Mouse (Mus musculus): ENCODE results near the gene Nfkbib. TPM values are rescaled to one million over a fixed set of nuclear protein-coding genes. Genes with fewer than 3 reads are reported as not detected.

Nfkbib gene
- polyA plus RNA-seq, 1 experiment from 2014 or later = 62.9 TPM

GRCm38 (mm10) chr7:28719159-28719558 lies 48.2 kb downstream of the Nfkbib start:
- ATAC-seq (ENCODE audit: low FRiP score) = no peak
- no peaks in the 10 kb centered on the region for H3K9me3 ChIP-seq (ENCODE audit: control insufficient read depth, low read length)
- H3K27ac ChIP-seq = no peak overlapping the region
- H3K9ac ChIP-seq = no peak overlapping the region
- H3K4me2 ChIP-seq (replicated peaks) = no peak overlapping the region
- no peaks in the 10 kb centered on the region for H3K36me3 ChIP-seq (replicated peaks; ENCODE audit: control insufficient read depth, insufficient read depth)
- WGBS = 67% methylated on average over 4 of the region's 4 CpGs
- H3K4me3 ChIP-seq (replicated peaks; ENCODE audit: low read length) = no peak overlapping the region
- no peak for DNase-seq (ENCODE audit: low spot score)
- H3K27me3 ChIP-seq (ENCODE audit: control insufficient read depth, insufficient read depth, low read length) = no peaks in the 10 kb centered on the region
- 0 out of 2 replicates have a peak, but pooled peaks cover 9% of the 10 kb centered on the region for H3K4me1 ChIP-seq (replicated peaks; ENCODE audit: control insufficient read depth, insufficient read depth, low read length)

DNA sequence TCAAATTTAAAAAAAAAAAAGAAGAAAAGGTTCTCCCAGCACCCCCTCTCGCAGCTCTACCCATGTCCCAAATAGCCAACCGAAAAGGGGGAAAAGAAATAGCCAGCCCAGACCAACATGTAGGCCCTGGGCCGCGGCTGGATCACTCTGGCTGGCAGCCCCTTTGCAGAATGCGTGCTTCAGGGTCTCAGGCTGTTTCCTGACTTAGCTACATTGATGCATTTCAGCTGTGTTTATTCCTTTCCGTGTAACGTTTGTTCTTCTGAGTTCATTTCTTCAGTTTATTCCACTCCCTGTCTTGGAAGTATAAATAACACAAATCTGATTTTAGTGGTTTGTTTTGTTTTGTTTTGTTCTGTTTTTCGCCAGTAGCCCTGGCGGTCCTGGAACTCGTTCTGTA lies 49.6 kb downstream of the Nfkbib start:
- Histone ChIP-seq H3K4me3 (replicated peaks; ENCODE audit: low read length) (no peak overlapping the region), H3K4me2 (replicated peaks) (no peak overlapping the region), H3K9me3 (ENCODE audit: control insufficient read depth, low read length) (no peaks in the 10 kb centered on the region), H3K27me3 (ENCODE audit: control insufficient read depth, insufficient read depth, low read length) (no peaks in the 10 kb centered on the region), H3K36me3 (replicated peaks; ENCODE audit: control insufficient read depth, insufficient read depth) (no peaks in the 10 kb centered on the region), H3K27ac (no peak overlapping the region), H3K9ac (no peak overlapping the region), H3K4me1 (replicated peaks; ENCODE audit: control insufficient read depth, insufficient read depth, low read length) (0 out of 2 replicates have a peak, but pooled peaks cover 9% of the 10 kb centered on the region)
- no peak for ATAC-seq (ENCODE audit: low FRiP score)
- WGBS = 92% methylated on average over 10 of the region's 10 CpGs
- no peak for DNase-seq (ENCODE audit: low spot score)

GRCm38 (mm10) chr7:28716590-28717281 lies 50.6 kb downstream of the Nfkbib start, which contains the start of gene Fbxo17:
Fbxo17 (plus strand) TSS chr7:28716804.
- ATAC-seq (ENCODE audit: low FRiP score) = peak; percentile 53; the same call in 1 of the 2 replicates

GRCm38 (mm10) chr7:28715598-28715997 lies 51.7 kb downstream of the Nfkbib start:
- WGBS = 97% methylated on average over 2 of the region's 2 CpGs
- no peaks in the 10 kb centered on the region for H3K9me3 ChIP-seq (ENCODE audit: control insufficient read depth, low read length)
- H3K4me3 ChIP-seq (replicated peaks; ENCODE audit: low read length) = no peak overlapping the region
- no peak overlapping the region for H3K27ac ChIP-seq
- ATAC-seq (ENCODE audit: low FRiP score) = no peak
- no peak overlapping the region for H3K9ac ChIP-seq
- H3K4me2 ChIP-seq (replicated peaks) = no peak overlapping the region
- no peaks in the 10 kb centered on the region for H3K27me3 ChIP-seq (ENCODE audit: control insufficient read depth, insufficient read depth, low read length)
- H3K4me1 ChIP-seq (replicated peaks; ENCODE audit: control insufficient read depth, insufficient read depth, low read length) = 0 out of 2 replicates have a peak, but pooled peaks cover 9% of the 10 kb centered on the region
- DNase-seq (ENCODE audit: low spot score) = no peak
- H3K36me3 ChIP-seq (replicated peaks; ENCODE audit: control insufficient read depth, insufficient read depth) = no peaks in the 10 kb centered on the region

More at GRCm38 (mm10) chr7:28716590-28717281, 50.6 kb downstream of the Nfkbib start, which contains the start of gene Fbxo17:
- peak within 1 kb of the TSS; percentile 33 for H3K4me3 ChIP-seq (replicated peaks; ENCODE audit: low read length)
- no peak within 1 kb of the TSS for H3K27ac ChIP-seq
- H3K4me1 ChIP-seq (replicated peaks; ENCODE audit: control insufficient read depth, insufficient read depth, low read length) = 0 out of 2 replicates have a peak, but pooled peaks cover 9% of the 10 kb centered on the region
- peak within 1 kb of the TSS; percentile 54 for H3K9ac ChIP-seq
- H3K36me3 ChIP-seq (replicated peaks; ENCODE audit: control insufficient read depth, insufficient read depth) = no peaks in the 10 kb centered on the region
- H3K4me2 ChIP-seq (replicated peaks) = peak within 1 kb of the TSS; percentile 71
- DNase-seq (ENCODE audit: low spot score) = no peak
- WGBS = 3% methylated on average over 36 of the region's 36 CpGs
- no peaks in the 10 kb centered on the region for H3K27me3 ChIP-seq (ENCODE audit: control insufficient read depth, insufficient read depth, low read length)
- H3K9me3 ChIP-seq (ENCODE audit: control insufficient read depth, low read length) = no peaks in the 10 kb centered on the region

DNA sequence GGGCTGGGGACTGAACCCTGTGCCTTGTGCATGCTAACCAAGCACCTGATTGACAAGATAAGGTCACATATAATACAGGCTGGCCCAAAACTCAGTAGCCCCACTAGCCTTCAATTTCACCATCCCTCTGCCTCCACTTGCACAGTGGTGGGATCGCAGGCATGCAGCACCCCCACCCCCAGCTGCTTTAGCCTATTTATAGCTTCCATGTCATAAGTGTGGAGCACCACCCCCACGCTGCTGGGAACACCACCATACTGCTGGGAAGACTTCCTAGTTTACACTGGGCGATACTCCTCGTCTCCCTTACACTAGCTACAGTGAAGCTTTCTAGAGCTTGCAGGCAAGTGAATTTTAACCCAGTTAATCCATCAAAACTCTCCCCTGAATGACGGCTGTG lies 52.6 kb downstream of the Nfkbib start:
- DNase-seq (ENCODE audit: low spot score) (no peak), ATAC-seq (ENCODE audit: low FRiP score) (no peak)
- H3K9ac ChIP-seq = no peak overlapping the region
- H3K4me2 ChIP-seq (replicated peaks) = no peak overlapping the region
- H3K4me1 ChIP-seq (replicated peaks; ENCODE audit: control insufficient read depth, insufficient read depth, low read length) = 0 out of 2 replicates have a peak, but pooled peaks cover 9% of the 10 kb centered on the region
- H3K9me3 ChIP-seq (ENCODE audit: control insufficient read depth, low read length) = no peaks in the 10 kb centered on the region
- no peaks in the 10 kb centered on the region for H3K36me3 ChIP-seq (replicated peaks; ENCODE audit: control insufficient read depth, insufficient read depth)
- H3K4me3 ChIP-seq (replicated peaks; ENCODE audit: low read length) = no peak overlapping the region
- 83% methylated on average over 5 of the region's 5 CpGs for WGBS
- H3K27me3 ChIP-seq (ENCODE audit: control insufficient read depth, insufficient read depth, low read length) = no peaks in the 10 kb centered on the region
- H3K27ac ChIP-seq = no peak overlapping the region

- no peak overlapping the region for H3K27ac ChIP-seq
- H3K4me3 ChIP-seq (replicated peaks; ENCODE audit: low read length) = no peak overlapping the region
- H3K27me3 ChIP-seq (ENCODE audit: control insufficient read depth, insufficient read depth, low read length) = no peaks in the 10 kb centered on the region
- no peak overlapping the region for H3K9ac ChIP-seq
- H3K4me1 ChIP-seq (replicated peaks; ENCODE audit: control insufficient read depth, insufficient read depth, low read length) = no peaks in the 10 kb centered on the region
- WGBS = 61% methylated on average over 3 of the region's 3 CpGs
- DNase-seq (ENCODE audit: low spot score) (no peak), ATAC-seq (ENCODE audit: low FRiP score) (no peak)
- H3K4me2 ChIP-seq (replicated peaks) = no peak overlapping the region
- no peaks in the 10 kb centered on the region for H3K36me3 ChIP-seq (replicated peaks; ENCODE audit: control insufficient read depth, insufficient read depth)
- H3K9me3 ChIP-seq (ENCODE audit: control insufficient read depth, low read length) = no peaks in the 10 kb centered on the region
Measured at GRCm38 (mm10) chr7:28710962-28711361, 56.4 kb downstream of the Nfkbib start.

- no peaks in the 10 kb centered on the region for H3K4me1 ChIP-seq (replicated peaks; ENCODE audit: control insufficient read depth, insufficient read depth, low read length)
- no peak overlapping the region for H3K4me3 ChIP-seq (replicated peaks; ENCODE audit: low read length)
- ATAC-seq (ENCODE audit: low FRiP score) (no peak), DNase-seq (ENCODE audit: low spot score) (no peak)
- H3K27me3 ChIP-seq (ENCODE audit: control insufficient read depth, insufficient read depth, low read length) = no peaks in the 10 kb centered on the region
- no peak overlapping the region for H3K27ac ChIP-seq
- H3K4me2 ChIP-seq (replicated peaks) = no peak overlapping the region
- H3K9ac ChIP-seq = no peak overlapping the region
- H3K9me3 ChIP-seq (ENCODE audit: control insufficient read depth, low read length) = no peaks in the 10 kb centered on the region
- no peaks in the 10 kb centered on the region for H3K36me3 ChIP-seq (replicated peaks; ENCODE audit: control insufficient read depth, insufficient read depth)
Measured at GRCm38 (mm10) chr7:28709454-28709853, 57.9 kb downstream of the Nfkbib start.

Other genes starting within 250 kb of the Nfkbib start
- gene Ifnl3, start 244.7 kb downstream of the Nfkbib start, polyA plus RNA-seq (2014; fragmentation: Nextera tagmentation; extraction: Ambion mirVana) = not detected in 2 replicates
- gene Sycn, start 226.6 kb downstream of the Nfkbib start, polyA plus RNA-seq (2014; fragmentation: Nextera tagmentation; extraction: Ambion mirVana) = not detected in 2 replicates
- gene Nccrp1, start 220.3 kb downstream of the Nfkbib start, polyA plus RNA-seq (2014; fragmentation: Nextera tagmentation; extraction: Ambion mirVana) = 0.12 and 0.13 TPM in 2 replicates
- 26.8 and 27.6 TPM in 2 replicates for gene Samd4b, start 169.4 kb downstream of the Nfkbib start, polyA plus RNA-seq (2014; fragmentation: Nextera tagmentation; extraction: Ambion mirVana)
- gene Pak4, start 169.3 kb downstream of the Nfkbib start, polyA plus RNA-seq (2014; fragmentation: Nextera tagmentation; extraction: Ambion mirVana) = 13.2 and 14.2 TPM in 2 replicates
- gene Acp7, start 136.2 kb downstream of the Nfkbib start, polyA plus RNA-seq (2014; fragmentation: Nextera tagmentation; extraction: Ambion mirVana) = 0.33 and 0.51 TPM in 2 replicates
- gene Fbxo27, start 74.7 kb downstream of the Nfkbib start, polyA plus RNA-seq (2014; fragmentation: Nextera tagmentation; extraction: Ambion mirVana) = 8.5 and 11.5 TPM in 2 replicates
- 2.3 TPM in 2 replicates for gene Fbxo17, start 50.7 kb downstream of the Nfkbib start, polyA plus RNA-seq (2014; fragmentation: Nextera tagmentation; extraction: Ambion mirVana)
- 113 and 118 TPM in 2 replicates for gene Mrps12, start 25.7 kb downstream of the Nfkbib start, polyA plus RNA-seq (2014; fragmentation: Nextera tagmentation; extraction: Ambion mirVana)
- 16.6 and 18.2 TPM in 2 replicates for gene Sars2, start 25.5 kb downstream of the Nfkbib start, polyA plus RNA-seq (2014; fragmentation: Nextera tagmentation; extraction: Ambion mirVana)
- gene Ccer2, start 11.3 kb downstream of the Nfkbib start, polyA plus RNA-seq (2014; fragmentation: Nextera tagmentation; extraction: Ambion mirVana) = 0.33 and 0.65 TPM in 2 replicates
- gene Sirt2, start 777 bp downstream of the Nfkbib start, polyA plus RNA-seq (2014; fragmentation: Nextera tagmentation; extraction: Ambion mirVana) = 106 and 113 TPM in 2 replicates
- 1.4 and 2.7 TPM in 2 replicates for gene Rinl, start 21.5 kb upstream of the Nfkbib start, polyA plus RNA-seq (2014; fragmentation: Nextera tagmentation; extraction: Ambion mirVana)
- gene Hnrnpl, start 41.0 kb upstream of the Nfkbib start, polyA plus RNA-seq (2014; fragmentation: Nextera tagmentation; extraction: Ambion mirVana) = 142 and 150 TPM in 2 replicates
- 92.6 and 99.0 TPM in 2 replicates for gene Ech1, start 57.7 kb upstream of the Nfkbib start, polyA plus RNA-seq (2014; fragmentation: Nextera tagmentation; extraction: Ambion mirVana)
- 2.8 and 3.2 TPM in 2 replicates for gene Lgals4, start 66.3 kb upstream of the Nfkbib start, polyA plus RNA-seq (2014; fragmentation: Nextera tagmentation; extraction: Ambion mirVana)
- 2.9 and 3.0 TPM in 2 replicates for gene Lgals7, start 96.3 kb upstream of the Nfkbib start, polyA plus RNA-seq (2014; fragmentation: Nextera tagmentation; extraction: Ambion mirVana)
- 0.09 and 0.24 TPM in 2 replicates for gene Capn12, start 113.9 kb upstream of the Nfkbib start, polyA plus RNA-seq (2014; fragmentation: Nextera tagmentation; extraction: Ambion mirVana)
- 133 and 147 TPM in 2 replicates for gene Actn4, start 194.8 kb upstream of the Nfkbib start, polyA plus RNA-seq (2014; fragmentation: Nextera tagmentation; extraction: Ambion mirVana)
- 291 and 321 TPM in 2 replicates for gene Eif3k, start 214.4 kb upstream of the Nfkbib start, polyA plus RNA-seq (2014; fragmentation: Nextera tagmentation; extraction: Ambion mirVana)
- 8.6 and 10.4 TPM in 2 replicates for gene Map4k1, start 214.5 kb upstream of the Nfkbib start, polyA plus RNA-seq (2014; fragmentation: Nextera tagmentation; extraction: Ambion mirVana)